Mouse (Mus musculus) forebrain, embryonic 16.5 days (tissue): ENCODE data around the gene Frrs1. TPM values are rescaled to one million over a fixed set of nuclear protein-coding genes. Genes with fewer than 3 reads are reported as not detected.

Experiments used
- ATAC-seq: fragments of 200-750 bp; cut with Nextera tagmentation; 2 replicates; pipeline ENCODE4 v1.8.0; 2017; ENCODE audit warnings: mild to moderate bottlenecking, moderate library complexity
- H3K27ac ChIP-seq: fragments of 300-500 bp; sonication (generic); 2 replicates; pipeline ENCODE4 v1.5.1; 2014; ENCODE audit warnings: low read length, control low read depth
- H3K27me3 ChIP-seq: fragments of 300-500 bp; sonication (generic); replicated peaks from 2 replicates; pipeline ENCODE4 v1.6.1; 2014; ENCODE audit warnings: low read length; ENCODE audit not compliant: control insufficient read depth, insufficient read depth
- H3K36me3 ChIP-seq: fragments of 300-500 bp; sonication (generic); 2 replicates; pipeline ENCODE4 v1.6.1; 2014; ENCODE audit not compliant: control insufficient read depth, insufficient read depth
- H3K4me1 ChIP-seq: fragments of 300-500 bp; sonication (generic); replicated peaks from 2 replicates; pipeline ENCODE4 v1.6.1; 2014; ENCODE audit warnings: low read length; ENCODE audit not compliant: control insufficient read depth, insufficient read depth
- H3K4me2 ChIP-seq: fragments of 300-500 bp; sonication (generic); 2 replicates; pipeline ENCODE4 v1.6.1; 2014; ENCODE audit warnings: mild to moderate bottlenecking, low read length, control low read depth
- H3K4me3 ChIP-seq: fragments of 300-500 bp; sonication (generic); replicated peaks from 2 replicates; pipeline ENCODE4 v1.5.1; 2014; ENCODE audit warnings: mild to moderate bottlenecking, low read length, control low read depth
- H3K9ac ChIP-seq: fragments of 300-500 bp; sonication (generic); replicated peaks from 2 replicates; pipeline ENCODE4 v1.6.1; 2014; ENCODE audit warnings: low read depth, low read length, control low read depth
- H3K9me3 ChIP-seq: fragments of 300-500 bp; sonication (generic); 2 replicates; pipeline ENCODE4 v1.6.1; 2016; ENCODE audit warnings: low read length; ENCODE audit not compliant: control insufficient read depth
- WGBS: fragments of 180-500 bp; shearing (Covaris S2); extraction: QIAGEN DNeasy Blood & Tissue Kit; methylation state at CpG from one replicate; pipeline ENCODE4 v1.1.7; 2014; 5-methylcytosine and 5-hydroxymethylcytosine counted together
- polyA plus RNA-seq: library from polyadenylated mRNA; unstranded; fragments of >200 nt; fragmentation: Nextera tagmentation; extraction: Ambion mirVana; gene quantifications from 2 replicates; pipeline ENCODE4 v1.2.1, GENCODE M21; 2015

The Frrs1 gene
- polyA plus RNA-seq, 1 experiment from 2014 or later, result 4.0 TPM

GRCm38 (mm10) chr3:116946476-116946875 is 87.2 kb downstream of the Frrs1 start:
- H3K27ac ChIP-seq, result no peak overlapping the region
- no peak for ATAC-seq
- no peak overlapping the region for H3K4me3 ChIP-seq
- no peaks in the 10 kb centered on the region for H3K9me3 ChIP-seq
- no peaks in the 10 kb centered on the region for H3K27me3 ChIP-seq
- H3K9ac ChIP-seq, result no peak overlapping the region
- H3K4me1 ChIP-seq, result no peaks in the 10 kb centered on the region
- WGBS, result 93% methylated on average over 4 of the region's 4 CpGs
- no peak overlapping the region for H3K4me2 ChIP-seq
- H3K36me3 ChIP-seq, result peaks cover 8% of the 10 kb centered on the region; the same call in 1 of the 2 replicates

- Histone ChIP-seq H3K9me3 (no peaks in the 10 kb centered on the region), H3K4me2 (no peak overlapping the region), H3K4me3 (no peak overlapping the region), H3K36me3 (peaks cover 6% of the 10 kb centered on the region; the same call in 1 of the 2 replicates), H3K9ac (no peak overlapping the region), H3K27me3 (no peaks in the 10 kb centered on the region), H3K4me1 (no peaks in the 10 kb centered on the region), H3K27ac (no peak overlapping the region)
- 86% methylated on average over 6 of the region's 6 CpGs for WGBS
- no peak for ATAC-seq
These were observed 91.4 kb downstream of the Frrs1 start for GRCm38 (mm10) chr3:116950665-116951115.

GRCm38 (mm10) chr3:116951489-116951888 is 92.2 kb downstream of the Frrs1 start:
- WGBS, result 94% methylated on average over 3 of the region's 3 CpGs
- no peak overlapping the region for H3K4me2 ChIP-seq
- H3K36me3 ChIP-seq, result peaks cover 3% of the 10 kb centered on the region; the same call in 1 of the 2 replicates
- H3K9me3 ChIP-seq, result no peaks in the 10 kb centered on the region
- H3K4me3 ChIP-seq, result no peak overlapping the region
- no peaks in the 10 kb centered on the region for H3K4me1 ChIP-seq
- no peak overlapping the region for H3K9ac ChIP-seq
- no peak overlapping the region for H3K27ac ChIP-seq
- ATAC-seq, result no peak
- H3K27me3 ChIP-seq, result no peaks in the 10 kb centered on the region

- H3K36me3 ChIP-seq, result no peaks in the 10 kb centered on the region
- no peak overlapping the region for H3K27ac ChIP-seq
- H3K27me3 ChIP-seq, result no peaks in the 10 kb centered on the region
- H3K4me3 ChIP-seq, result no peak overlapping the region
- WGBS, result 89% methylated on average over 8 of the region's 8 CpGs
- H3K4me1 ChIP-seq, result no peaks in the 10 kb centered on the region
- no peak overlapping the region for H3K4me2 ChIP-seq
- H3K9ac ChIP-seq, result no peak overlapping the region
- no peak for ATAC-seq
- no peaks in the 10 kb centered on the region for H3K9me3 ChIP-seq
These were observed 93.1 kb downstream of the Frrs1 start for GRCm38 (mm10) chr3:116952242-116952899.

- Histone ChIP-seq H3K36me3 (no peaks in the 10 kb centered on the region), H3K4me2 (no peak overlapping the region), H3K9me3 (no peaks in the 10 kb centered on the region), H3K4me1 (no peaks in the 10 kb centered on the region), H3K4me3 (no peak overlapping the region), H3K9ac (no peak overlapping the region), H3K27me3 (no peaks in the 10 kb centered on the region), H3K27ac (no peak overlapping the region)
- ATAC-seq, result no peak
- 87% methylated on average over 6 of the region's 6 CpGs for WGBS
These were observed 94.1 kb downstream of the Frrs1 start for GRCm38 (mm10) chr3:116953366-116953765.

- Histone ChIP-seq H3K4me1 (no peaks in the 10 kb centered on the region), H3K4me2 (no peak overlapping the region), H3K27me3 (no peaks in the 10 kb centered on the region), H3K9ac (no peak overlapping the region), H3K4me3 (no peak overlapping the region), H3K36me3 (no peaks in the 10 kb centered on the region), H3K9me3 (no peaks in the 10 kb centered on the region), H3K27ac (no peak overlapping the region)
- WGBS, result 67% methylated on average over 6 of the region's 6 CpGs
- ATAC-seq, result no peak
These were observed 95.8 kb downstream of the Frrs1 start for GRCm38 (mm10) chr3:116955061-116955460.

Other genes with a start within 250 kb of the Frrs1 start
- gene Trmt13, start 244.9 kb upstream of the Frrs1 start, polyA plus RNA-seq, result 28.4 and 35.2 TPM in 2 replicates
- gene Mfsd14a, start 196.8 kb upstream of the Frrs1 start, polyA plus RNA-seq, result 77.2 and 81.1 TPM in 2 replicates
- not detected in 2 replicates for gene Gm43191, start 178.2 kb upstream of the Frrs1 start, polyA plus RNA-seq
- gene Slc35a3, start 146.6 kb upstream of the Frrs1 start, polyA plus RNA-seq, result 8.1 and 8.3 TPM in 2 replicates
- gene Agl, start 51.3 kb upstream of the Frrs1 start, polyA plus RNA-seq, result 14.0 and 15.0 TPM in 2 replicates
- gene 4930455H04Rik, start 108.8 kb downstream of the Frrs1 start, polyA plus RNA-seq, result not detected in 2 replicates
- 19.7 and 22.9 TPM in 2 replicates for gene Palmd, start 109.5 kb downstream of the Frrs1 start, polyA plus RNA-seq